Mouse (Mus musculus): ENCODE data around the gene Mrps24. TPM values are rescaled to one million over a fixed set of nuclear protein-coding genes. Genes with fewer than 3 reads are reported as not detected.
A peak's percentile ranks its signal among the peaks of the same experiment; 100 is the strongest.

The Mrps24 gene
- total RNA-seq (2015) (67.4 and 74.1 TPM in 2 replicates), total RNA-seq (2017) (30.7 and 41.2 TPM in 2 replicates)

- ATAC-seq (ENCODE audit: poor library complexity, severe bottlenecking) = no peak
These were observed at the start of gene Mrps24 for GRCm38 (mm10) chr11:5715630-5716105. TSS of gene Mrps24 (minus strand) at chr11:5715680.

GRCm38 (mm10) chr11:5762633-5762982 is 47.1 kb upstream of the Mrps24 start:
- no peak for ATAC-seq (ENCODE audit: poor library complexity, severe bottlenecking)

- peak; percentile 91 for ATAC-seq (ENCODE audit: poor library complexity, severe bottlenecking)
These were observed 46.5 kb upstream of the Mrps24 start, which contains the start of gene Urgcp for GRCm38 (mm10) chr11:5761820-5762632. TSS of gene Urgcp (minus strand) at chr11:5762376.

GRCm38 (mm10) chr11:5753755-5754154 is 38.3 kb upstream of the Mrps24 start:
- ATAC-seq (ENCODE audit: poor library complexity, severe bottlenecking) = no peak

- no peak for ATAC-seq (ENCODE audit: poor library complexity, severe bottlenecking)
These were observed 29.5 kb upstream of the Mrps24 start for GRCm38 (mm10) chr11:5744951-5745350.

- no peak for ATAC-seq (ENCODE audit: poor library complexity, severe bottlenecking)
These were observed 26.6 kb upstream of the Mrps24 start for GRCm38 (mm10) chr11:5742106-5742505.

GRCm38 (mm10) chr11:5740965-5741627 is 25.6 kb upstream of the Mrps24 start:
- ATAC-seq (ENCODE audit: poor library complexity, severe bottlenecking) = peak; percentile 97

- ATAC-seq (ENCODE audit: poor library complexity, severe bottlenecking) = peak; percentile 33; the same call in 1 of the 2 replicates
These were observed 25.1 kb upstream of the Mrps24 start for GRCm38 (mm10) chr11:5740599-5740964.

GRCm38 (mm10) chr11:5739846-5740245 is 24.4 kb upstream of the Mrps24 start:
- ATAC-seq (ENCODE audit: poor library complexity, severe bottlenecking) = no peak

- no peak for ATAC-seq (ENCODE audit: poor library complexity, severe bottlenecking)
These were observed 23.6 kb upstream of the Mrps24 start for GRCm38 (mm10) chr11:5738888-5739632.

GRCm38 (mm10) chr11:5737137-5737536 is 21.7 kb upstream of the Mrps24 start:
- no peak for ATAC-seq (ENCODE audit: poor library complexity, severe bottlenecking)

- ATAC-seq (ENCODE audit: poor library complexity, severe bottlenecking) = no peak
These were observed 18.8 kb upstream of the Mrps24 start for GRCm38 (mm10) chr11:5734323-5734722.

- no peak for ATAC-seq (ENCODE audit: poor library complexity, severe bottlenecking)
These were observed 16.9 kb upstream of the Mrps24 start for GRCm38 (mm10) chr11:5732401-5732800.

- no peak for ATAC-seq (ENCODE audit: poor library complexity, severe bottlenecking)
These were observed 14.1 kb upstream of the Mrps24 start for GRCm38 (mm10) chr11:5729582-5729981.

- no peak for ATAC-seq (ENCODE audit: poor library complexity, severe bottlenecking)
These were observed 3.3 kb upstream of the Mrps24 start for GRCm38 (mm10) chr11:5718611-5719354.

GRCm38 (mm10) chr11:5716938-5717705 is 1.6 kb upstream of the Mrps24 start:
- no peak for ATAC-seq (ENCODE audit: poor library complexity, severe bottlenecking)

GRCm38 (mm10) chr11:5716246-5716645 is 766 bp upstream of the Mrps24 start:
- no peak for ATAC-seq (ENCODE audit: poor library complexity, severe bottlenecking)

- no peak for ATAC-seq (ENCODE audit: poor library complexity, severe bottlenecking)
These were observed 301 bp downstream of the Mrps24 start for GRCm38 (mm10) chr11:5715179-5715578.

GRCm38 (mm10) chr11:5707530-5708353 is 7.7 kb downstream of the Mrps24 start:
- ATAC-seq (ENCODE audit: poor library complexity, severe bottlenecking) = peak; percentile 100

Measured in megakaryocyte, adult 5-6 weeks (primary cell).